Mouse (Mus musculus) urinary bladder, postnatal 25 days (tissue): ENCODE data around the gene Olfr872.
"Not testable (repeated sequence)": the region's sequence is repeated elsewhere in the genome, so short reads cannot be mapped to it uniquely, and the experiment has no call there.

ENCODE experiments used
- DNase-seq: peaks from one replicate; pipeline ENCODE4 v3.0.0; 2022; ENCODE audit warnings: low spot score

Gene Olfr872

DNA sequence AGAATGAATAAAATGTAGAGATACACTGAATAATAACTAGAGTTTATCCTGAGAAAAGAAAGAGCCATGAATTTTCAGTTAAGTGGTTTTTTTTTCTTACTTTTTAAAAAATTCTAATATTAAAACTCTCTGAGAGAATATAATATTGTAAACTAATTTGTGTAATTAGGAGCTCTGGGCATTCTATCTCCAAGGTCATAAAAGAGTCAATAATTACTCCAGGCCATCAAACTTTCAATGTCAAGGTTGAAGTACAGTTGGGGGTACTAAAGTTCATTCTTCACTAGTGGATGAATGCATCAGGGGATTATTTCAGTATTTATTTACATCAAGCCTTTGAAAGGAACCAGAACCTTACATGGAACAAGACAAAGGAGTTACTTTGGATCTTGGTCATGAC is at the start of gene Olfr872:
Gene Olfr872, plus strand, starts transcription at position 301 of the 400 bp plus-strand sequence.
- DNase-seq, result no peak

- no peak for DNase-seq
Measured at GRCm38 (mm10) chr9:20202131-20202530, 34.8 kb upstream of the Olfr872 start.

DNA sequence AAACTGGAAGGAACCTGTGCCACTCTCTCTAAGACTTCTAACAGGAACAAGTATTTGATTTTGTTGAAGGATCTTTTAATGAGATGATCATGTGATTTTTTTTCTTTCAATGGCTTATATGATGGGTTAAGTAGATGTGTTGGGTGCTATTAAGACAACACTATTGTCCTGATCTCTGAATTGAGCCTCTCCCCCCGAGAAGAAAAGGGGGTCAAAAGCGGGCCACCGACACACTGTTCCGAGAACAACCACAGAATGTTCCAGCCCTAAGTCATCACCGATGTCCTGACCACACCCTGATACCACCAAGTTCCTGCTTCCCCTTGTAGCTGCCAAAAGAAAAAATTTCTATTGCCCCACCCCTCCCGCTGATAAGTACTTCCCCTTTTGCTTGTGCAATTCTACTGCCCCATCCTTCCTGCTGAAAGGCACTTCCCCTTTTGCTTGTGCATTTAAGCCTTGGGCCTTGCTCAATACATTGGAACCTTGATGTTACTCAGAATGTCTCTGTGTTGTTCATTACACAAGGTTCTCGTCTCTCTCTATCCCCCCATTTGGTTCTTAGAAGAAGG is 33.4 kb upstream of the Olfr872 start:
- not testable (repeated sequence) for DNase-seq

DNA sequence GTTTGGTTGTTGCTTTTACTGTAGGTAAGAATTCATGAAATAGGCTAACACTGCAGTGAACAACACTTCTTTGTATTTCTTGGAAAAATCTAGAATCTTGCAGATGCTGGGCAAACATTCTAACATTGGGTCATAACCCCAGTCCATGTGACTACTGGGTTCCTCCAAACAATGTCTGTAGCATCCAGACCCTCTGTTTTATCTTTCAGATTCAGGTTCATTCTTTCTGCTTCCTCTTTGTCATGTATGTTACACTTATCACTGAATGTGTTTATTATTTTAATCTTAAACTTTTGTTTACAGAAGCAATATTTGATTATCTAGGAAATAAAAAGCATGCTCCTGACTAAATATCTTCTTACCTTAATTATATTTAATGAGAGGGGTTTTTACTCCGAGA is 26.1 kb upstream of the Olfr872 start:
- no peak for DNase-seq

- DNase-seq, result no peak
Measured at GRCm38 (mm10) chr9:20211477-20211876, 25.4 kb upstream of the Olfr872 start.

- no peak for DNase-seq
Measured at GRCm38 (mm10) chr9:20211907-20212306, 25.0 kb upstream of the Olfr872 start, which contains the start of gene Olfr871. Gene Olfr871, plus strand, starts transcription at chr9:20212207.

DNA sequence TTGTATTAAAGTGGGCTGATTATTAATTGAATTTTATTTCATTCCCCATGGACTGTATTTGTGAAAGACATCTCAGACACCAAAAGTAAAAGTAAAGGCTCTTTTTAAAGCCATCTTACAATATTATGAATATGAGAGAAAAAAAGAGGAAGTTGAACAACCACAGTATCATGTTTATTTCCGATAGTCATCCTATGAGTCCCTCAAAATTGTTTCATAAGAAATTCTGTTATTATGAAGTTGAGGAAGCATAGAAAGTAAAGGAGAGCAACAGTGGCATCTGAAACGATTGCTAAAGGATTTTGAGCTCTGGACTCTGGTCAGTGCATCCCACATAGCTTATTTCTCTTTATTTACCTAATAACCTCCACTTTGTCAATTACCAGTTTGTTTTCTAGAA is 459 bp downstream of the Olfr872 start:
- no peak for DNase-seq

GRCm38 (mm10) chr9:20282051-20282450 is 45.1 kb downstream of the Olfr872 start, which contains the start of gene Olfr39:
Gene Olfr39, plus strand, starts transcription at chr9:20282351.
- no peak for DNase-seq

- DNase-seq, result not testable (repeated sequence)
Measured at GRCm38 (mm10) chr9:20295562-20295961, 58.6 kb downstream of the Olfr872 start.

GRCm38 (mm10) chr9:20298232-20298631 is 61.3 kb downstream of the Olfr872 start, which contains the start of gene Olfr873:
Gene Olfr873, plus strand, starts transcription at chr9:20298532.
- DNase-seq, result no peak
